Mouse (Mus musculus): ENCODE measurements around the gene Mrps14. TPM values are rescaled to one million over a fixed set of nuclear protein-coding genes. Genes with fewer than 3 reads are reported as not detected.

The Mrps14 gene
- total and polyA plus RNA-seq, 3 experiments = 133 to 138 TPM; not detected in 1

DNA sequence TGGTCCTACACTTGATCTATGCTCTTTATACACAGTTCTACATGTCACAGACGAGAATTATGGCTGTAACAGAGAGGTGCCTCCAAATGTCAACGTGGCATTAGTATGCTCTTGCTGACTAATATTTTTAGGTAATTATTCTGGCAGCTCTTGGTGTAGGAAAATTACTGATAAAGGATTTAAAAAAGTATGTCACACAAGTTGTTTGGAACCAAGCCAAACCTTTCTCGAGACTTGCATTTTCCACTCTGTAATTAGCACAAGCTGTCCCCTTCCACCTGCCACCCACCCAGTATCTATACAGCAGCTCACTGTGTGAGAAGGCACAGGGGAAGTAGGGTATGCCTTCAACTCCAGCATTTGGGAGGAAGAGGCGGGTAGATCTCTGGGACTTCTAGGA lies 51.8 kb downstream of the Mrps14 start:
- H3K36me3 ChIP-seq (ENCODE audit: control insufficient read depth in 1 of 2, insufficient read depth in 2 of 2, low read length in 2 of 2) = peaks cover 0 to 7% of the 10 kb centered on the region in 2 experiments; a peak in 3 of 4 replicates
- H3K27me3 ChIP-seq (ENCODE audit: control insufficient read depth in 1 of 2, insufficient read depth in 2 of 2, low read length in 2 of 2) = no peaks in the 10 kb centered on the region
- H3K9ac ChIP-seq (ENCODE audit: control insufficient read depth, low read depth, low read length, poor library complexity, severe bottlenecking) = no peak overlapping the region
- no peak overlapping the region for H3K27ac ChIP-seq (ENCODE audit: control insufficient read depth, low read depth, low read length)
- peak; percentile 49 for DNase-seq (ENCODE audit: low read depth, low spot score)
- H3K4me3 ChIP-seq (ENCODE audit: control insufficient read depth in 1 of 2, insufficient read depth in 1 of 2, low read depth in 2 of 2, low read length in 2 of 2) = no peak overlapping the region
- H3K79me2 ChIP-seq (ENCODE audit: control insufficient read depth, insufficient read depth, low read length, poor library complexity) = no peaks in the 10 kb centered on the region
- no peaks in the 10 kb centered on the region for H3K9me3 ChIP-seq (replicated peaks; ENCODE audit: insufficient read depth, low read length)
- H3K4me1 ChIP-seq (ENCODE audit: control insufficient read depth in 1 of 2, insufficient read depth in 2 of 2, low read length in 2 of 2) = peaks cover 0 to 5% of the 10 kb centered on the region in 2 experiments; a peak in 2 of 4 replicates
- no peak for TF ChIP-seq GABPA (IDR thresholded peaks at IDR 0.05; ENCODE audit: low read depth, low read length)
- no peak for TF ChIP-seq CTCF (IDR thresholded peaks at IDR 0.05 in 2 of 3, conservative IDR thresholded peaks at IDR 0.05 in 1 of 3; ENCODE audit: control insufficient read depth in 1 of 3, insufficient read depth in 1 of 3, low read depth in 2 of 3, low read length in 3 of 3, poor library complexity in 1 of 3, severe bottlenecking in 1 of 3)
- TF ChIP-seq ELF1 (IDR thresholded peaks at IDR 0.05; ENCODE audit: low read depth, low read length) = no peak
- TF ChIP-seq ZMIZ1 (IDR thresholded peaks at IDR 0.05; ENCODE audit: low read depth, low read length) = no peak
- TF ChIP-seq MXI1 (IDR thresholded peaks at IDR 0.05; ENCODE audit: low read depth, low read length) = no peak
- TF ChIP-seq NELFE (IDR thresholded peaks at IDR 0.05; ENCODE audit: low read depth, low read length) = no peak

DNA sequence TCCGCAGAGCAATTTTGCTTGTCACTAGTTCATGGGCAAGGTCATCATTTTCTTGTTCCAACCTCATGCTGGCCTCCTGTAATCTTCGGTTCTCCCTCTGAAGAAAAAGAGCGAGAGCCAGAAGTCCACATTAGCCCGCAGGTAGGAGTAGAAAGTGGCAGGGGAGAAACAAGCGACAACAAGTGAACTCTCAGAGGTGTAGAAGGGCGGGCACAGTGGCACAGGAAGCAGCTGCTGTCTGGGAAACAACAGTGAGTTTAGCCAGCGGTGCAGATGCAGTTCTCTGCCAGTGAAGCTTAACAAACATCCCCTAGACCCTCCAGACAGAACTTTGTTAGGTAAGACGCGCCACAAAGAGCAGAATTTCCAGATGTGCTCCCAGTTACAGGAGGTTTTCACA lies 52.5 kb downstream of the Mrps14 start:
- TF ChIP-seq ZC3H11A (IDR thresholded peaks at IDR 0.05; ENCODE audit: low read depth, low read length) = no peak
- no peak for TF ChIP-seq KAT2A (conservative IDR thresholded peaks at IDR 0.05; ENCODE audit: low read depth, low read length)
- no peak for TF ChIP-seq RAD21 (IDR thresholded peaks at IDR 0.05; ENCODE audit: low read depth, low read length)
- no peak for TF ChIP-seq ZNF384 (IDR thresholded peaks at IDR 0.05; ENCODE audit: low read depth, low read length)
- TF ChIP-seq MAFK (IDR thresholded peaks at IDR 0.05; ENCODE audit: borderline replicate concordance, low read depth, low read length) = no peak
- no peak for TF ChIP-seq POLR2AphosphoS5 (IDR thresholded peaks at IDR 0.05; ENCODE audit: borderline replicate concordance, low read depth, low read length)
- no peak for TF ChIP-seq RCOR1 (IDR thresholded peaks at IDR 0.05; ENCODE audit: low read depth, low read length)
- peaks cover 0 to 5% of the 10 kb centered on the region in 2 experiments; a peak in 3 of 4 replicates for H3K36me3 ChIP-seq (ENCODE audit: control insufficient read depth in 1 of 2, insufficient read depth in 2 of 2, low read length in 2 of 2)
- no peak overlapping the region for H3K9ac ChIP-seq (ENCODE audit: control insufficient read depth, low read depth, low read length, poor library complexity, severe bottlenecking)
- H3K27ac ChIP-seq (ENCODE audit: control insufficient read depth, low read depth, low read length) = no peak overlapping the region
- H3K27me3 ChIP-seq (ENCODE audit: control insufficient read depth in 1 of 2, insufficient read depth in 2 of 2, low read length in 2 of 2) = no peaks in the 10 kb centered on the region
- no peak overlapping the region for H3K4me3 ChIP-seq (ENCODE audit: control insufficient read depth in 1 of 2, insufficient read depth in 1 of 2, low read depth in 2 of 2, low read length in 2 of 2)
- no peak for DNase-seq (ENCODE audit: low read depth, low spot score)
- peaks cover 0 to 5% of the 10 kb centered on the region in 2 experiments; a peak in 2 of 4 replicates for H3K4me1 ChIP-seq (ENCODE audit: control insufficient read depth in 1 of 2, insufficient read depth in 2 of 2, low read length in 2 of 2)
- no peaks in the 10 kb centered on the region for H3K79me2 ChIP-seq (ENCODE audit: control insufficient read depth, insufficient read depth, low read length, poor library complexity)
- H3K9me3 ChIP-seq (replicated peaks; ENCODE audit: insufficient read depth, low read length) = no peaks in the 10 kb centered on the region

DNA sequence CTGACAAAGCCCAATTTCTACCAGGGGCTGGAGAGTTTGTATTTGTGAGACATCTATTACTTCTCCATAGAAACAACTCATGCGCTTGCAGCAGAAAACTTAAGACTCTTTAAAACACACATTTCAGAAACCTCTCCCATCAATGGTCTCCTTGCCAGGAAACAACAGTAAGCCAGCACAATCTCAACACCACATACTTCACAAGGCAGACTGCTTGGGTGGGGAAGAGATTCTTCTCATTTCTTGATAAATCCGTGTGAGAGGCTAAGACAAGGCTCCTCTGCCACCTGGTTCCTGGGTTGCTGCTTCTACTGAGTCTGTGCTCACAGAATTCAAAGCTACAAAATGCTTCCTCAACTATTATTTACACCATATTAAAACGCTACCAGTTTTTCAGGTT lies 54.8 kb downstream of the Mrps14 start:
- H3K4me1 ChIP-seq (ENCODE audit: control insufficient read depth in 1 of 2, insufficient read depth in 2 of 2, low read length in 2 of 2) = peaks cover 0 to 5% of the 10 kb centered on the region in 2 experiments; a peak in 2 of 4 replicates
- DNase-seq (ENCODE audit: low read depth, low spot score) = no peak
- no peaks in the 10 kb centered on the region for H3K9me3 ChIP-seq (replicated peaks; ENCODE audit: insufficient read depth, low read length)
- no peak overlapping the region for H3K9ac ChIP-seq (ENCODE audit: control insufficient read depth, low read depth, low read length, poor library complexity, severe bottlenecking)
- H3K27me3 ChIP-seq (ENCODE audit: control insufficient read depth in 1 of 2, insufficient read depth in 2 of 2, low read length in 2 of 2) = no peaks in the 10 kb centered on the region
- H3K27ac ChIP-seq (ENCODE audit: control insufficient read depth, low read depth, low read length) = no peak overlapping the region
- no peaks in the 10 kb centered on the region for H3K79me2 ChIP-seq (ENCODE audit: control insufficient read depth, insufficient read depth, low read length, poor library complexity)
- peaks cover 0 to 5% of the 10 kb centered on the region in 2 experiments; a peak in 3 of 4 replicates for H3K36me3 ChIP-seq (ENCODE audit: control insufficient read depth in 1 of 2, insufficient read depth in 2 of 2, low read length in 2 of 2)
- no peak overlapping the region for H3K4me3 ChIP-seq (ENCODE audit: control insufficient read depth in 1 of 2, insufficient read depth in 1 of 2, low read depth in 2 of 2, low read length in 2 of 2)
- no peak for TF ChIP-seq RCOR1 (IDR thresholded peaks at IDR 0.05; ENCODE audit: low read depth, low read length)
